ENCODE assay signal across 26 mouse cellular contexts in genomic region chr1:133474546-133474945, GRCm38 (mm10). TPM values are rescaled to one million over a fixed set of nuclear protein-coding genes. Genes with fewer than 3 reads are reported as not detected.
DNase-seq lines count a peak whose midpoint lies in the region; ATAC-seq lines count a peak whose summit lies in the region.
"Had no signal": no experiment of that assay in that cellular context is flagged by ENCODE, and none has a peak within 500 bp of the region (broad histone marks: within the 10 kb centered on the region; RNA-seq: fewer than 3 reads in every experiment).

No protein-coding gene starts in this region.

- H3K4me3 ChIP-seq in hindbrain, embryonic 14.5 days (replicated peaks; ENCODE audit: low read length): no peak overlapping the region

- WGBS in hindbrain, embryonic 14.5 days: 72% methylated on average over 2 of the region's 2 CpGs

- H3K9me3 ChIP-seq in hindbrain, embryonic 14.5 days (ENCODE audit: control insufficient read depth, low read length): no peaks in the 10 kb centered on the region
- H3K9me3 ChIP-seq: G1E had no signal

- no peak overlapping the region for H3K9ac ChIP-seq in hindbrain, embryonic 14.5 days

- no peaks in the 10 kb centered on the region for H3K4me1 ChIP-seq in hindbrain, embryonic 14.5 days (replicated peaks; ENCODE audit: control insufficient read depth, insufficient read depth, low read length)

- H3K27me3 ChIP-seq in hindbrain, embryonic 14.5 days (ENCODE audit: control insufficient read depth, insufficient read depth, low read length): no peaks in the 10 kb centered on the region
- H3K27me3 ChIP-seq: Patski had no signal

- no peak for ATAC-seq in hindbrain, embryonic 14.5 days (ENCODE audit: low FRiP score)
- ATAC-seq: activated CD4-positive, CD25-positive, alpha-beta regulatory T cell, adult 4 months; CD4-positive, CD25-positive, alpha-beta regulatory T cell, adult 4 months; Patski had no signal

- H3K36me3 ChIP-seq in hindbrain, embryonic 14.5 days (replicated peaks; ENCODE audit: control insufficient read depth, insufficient read depth): no peaks in the 10 kb centered on the region
- H3K36me3 ChIP-seq: G1E had no signal

- no peak overlapping the region for H3K27ac ChIP-seq in hindbrain, embryonic 14.5 days

- H3K4me2 ChIP-seq in hindbrain, embryonic 14.5 days (replicated peaks): no peak overlapping the region

- peak; percentile 67 for DNase-seq in ES-CJ7 (ENCODE audit: low read depth, low spot score)
- peak; percentile 54 for DNase-seq in R1 (ENCODE audit: low read depth, low spot score)
- DNase-seq in ZHBTc4 (ENCODE audit: low read depth, low spot score): peak; percentile 57
- peak; percentile 8 for DNase-seq in c-Kit-positive CD71-positive TER-119-positive erythroid progenitor cells, embryonic 14.5 days (ENCODE audit: low spot score)
- DNase-seq in lung, postnatal 4 days: no peak
- DNase-seq in hindbrain, embryonic 14.5 days (ENCODE audit: low spot score): no peak
- DNase-seq in spleen, postnatal 4 days (ENCODE audit: low spot score in 2 of 2): no peak
- DNase-seq in layer of hippocampus, postnatal 10 days (ENCODE audit: low spot score in 2 of 2): no peak
- DNase-seq: adrenal gland, adult 2 months; adrenal gland, adult 8-10 months; adrenal gland, postnatal 10 days; adrenal gland, postnatal 14 days; adrenal gland, postnatal 25 days; adrenal gland, postnatal 36 days; B cell, adult 2 months; cerebellum, adult 11 months; cerebellum, adult 11-12 months; cerebellum, adult 18-20 months; cerebellum, adult 2 months; cerebellum, adult 8-10 months; cerebellum, adult 9-10 months had no signal

RNA-seq across cellular contexts. Expression of gene Sox13, which starts 50.4 kb away (rescaled TPM):
- polyA plus RNA-seq in hindbrain, embryonic 14.5 days (2014; fragmentation: Nextera tagmentation; extraction: Ambion mirVana): 5.8 and 6.0 TPM in 2 replicates
- 10 to 100 TPM in 1 of 2 experiments, 1 to 10 TPM in 1; 9.2 to 10.3 TPM for total RNA-seq in layer of hippocampus, postnatal 10 days (2021)
- total RNA-seq: MEL had no signal
- polyA plus RNA-seq: activated CD4-positive, CD25-positive, alpha-beta regulatory T cell, adult 4 months; CD4-positive, CD25-positive, alpha-beta regulatory T cell, adult 4 months had no signal

Comparison
In these comparisons a context has a peak if more than half of its experiments do, and no peak if none do; other contexts are left out.
1. DNase-seq: peak in ES-CJ7 (single experiment), R1 (single experiment), ZHBTc4 (single experiment) and c-Kit-positive CD71-positive TER-119-positive erythroid progenitor cells, embryonic 14.5 days (single experiment); none in lung, postnatal 4 days (0 of 2), hindbrain, embryonic 14.5 days (single experiment), spleen, postnatal 4 days (0 of 2) and layer of hippocampus, postnatal 10 days (0 of 2).